Mouse (Mus musculus) liver, embryonic 11.5 days (tissue): ENCODE measurements around the gene Ttll12. TPM values are rescaled to one million over a fixed set of nuclear protein-coding genes. Genes with fewer than 3 reads are reported as not detected.

Source experiments
- ATAC-seq: fragments of 200-750 bp; cut with Nextera tagmentation; replicated peaks from 2 replicates; pipeline ENCODE4 v1.8.0; 2017; ENCODE audit warnings: moderate number of reproducible peaks, mild to moderate bottlenecking, moderate TSS enrichment, moderate library complexity; ENCODE audit not compliant: low FRiP score
- DNase-seq: peaks from one replicate; pipeline ENCODE4 v3.0.0-alpha.2; 2017; ENCODE audit warnings: low spot score
- H3K27ac ChIP-seq: fragments of 300-500 bp; sonication (generic); 2 replicates; pipeline ENCODE4 v1.5.1; 2014; ENCODE audit warnings: mild to moderate bottlenecking, low read depth, low read length, control low read depth
- H3K27me3 ChIP-seq: fragments of 300-500 bp; sonication (generic); replicated peaks from 2 replicates; pipeline ENCODE4 v1.6.1; 2014; ENCODE audit warnings: low read length, mixed read lengths; ENCODE audit not compliant: control insufficient read depth, insufficient read depth
- H3K36me3 ChIP-seq: fragments of 300-500 bp; sonication (generic); 2 replicates; pipeline ENCODE4 v1.6.1; 2014; ENCODE audit warnings: mild to moderate bottlenecking, low read length, moderate library complexity, mixed read lengths; ENCODE audit not compliant: control insufficient read depth, insufficient read depth
- H3K4me1 ChIP-seq: fragments of 300-500 bp; sonication (generic); replicated peaks from 2 replicates; pipeline ENCODE4 v1.6.1; 2014; ENCODE audit warnings: low read length, mixed read lengths; ENCODE audit not compliant: control insufficient read depth, insufficient read depth
- H3K4me2 ChIP-seq: fragments of 300-500 bp; sonication (generic); 2 replicates; pipeline ENCODE4 v1.6.1; 2014; ENCODE audit warnings: mild to moderate bottlenecking, control low read depth, moderate library complexity
- H3K4me3 ChIP-seq: fragments of 300-500 bp; sonication (generic); 2 replicates; pipeline ENCODE4 v1.5.1; 2014; ENCODE audit warnings: low read depth, low read length, control low read depth
- H3K9ac ChIP-seq: fragments of 300-500 bp; sonication (generic); 2 replicates; pipeline ENCODE4 v1.6.1; 2014; ENCODE audit warnings: low read depth, low read length, control low read depth
- H3K9me3 ChIP-seq: fragments of 300-500 bp; sonication (generic); 2 replicates; pipeline ENCODE4 v1.6.1; 2016; ENCODE audit warnings: low read length, inconsistent platforms, mixed read lengths; ENCODE audit not compliant: control insufficient read depth
- WGBS: fragments of 180-500 bp; shearing (Covaris S2); extraction: QIAGEN DNeasy Blood & Tissue Kit; methylation state at CpG from one replicate; pipeline ENCODE4 v1.1.7; 2014; 5-methylcytosine and 5-hydroxymethylcytosine counted together
- polyA plus RNA-seq: library from polyadenylated mRNA; unstranded; fragments of >200 nt; fragmentation: Nextera tagmentation; extraction: Ambion mirVana; gene quantifications from 2 replicates; pipeline ENCODE4 v1.2.1, GENCODE M21; 2014

Ttll12 gene
- polyA plus RNA-seq, 1 experiment from 2014 or later, result 81.4 TPM

DNA sequence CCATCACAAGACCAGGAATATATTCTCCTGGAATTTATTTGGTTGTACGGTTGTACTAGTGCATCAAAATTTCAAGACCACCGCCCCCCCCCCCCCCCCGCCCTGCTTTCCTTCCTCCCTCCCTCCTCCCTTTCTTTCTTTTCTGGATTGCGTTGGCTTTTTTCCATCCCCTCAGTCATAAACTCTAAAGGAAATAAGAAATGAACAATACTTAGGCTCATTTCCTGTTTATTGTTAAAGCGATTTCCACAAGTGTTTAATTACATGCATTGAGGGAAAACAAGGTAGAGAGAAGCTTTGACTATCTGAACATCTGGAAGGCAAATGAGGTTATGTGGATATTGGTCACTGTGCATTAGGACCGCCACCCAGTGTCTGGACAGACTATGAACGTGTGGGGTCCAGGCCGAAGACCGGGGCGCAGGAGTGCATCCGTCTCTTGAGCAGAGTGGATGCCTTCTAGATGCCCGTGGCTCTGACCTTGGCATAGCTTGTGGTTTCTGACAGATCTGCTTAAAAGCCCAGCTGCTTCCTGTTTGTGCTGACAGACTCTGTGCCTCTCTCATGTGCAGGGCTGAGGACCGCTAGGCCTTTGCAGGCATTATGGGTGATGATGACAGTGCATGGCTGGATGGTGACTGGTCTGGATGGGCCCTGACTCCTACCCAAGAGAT, 7.6 kb upstream of the Ttll12 start:
- no peak overlapping the region for H3K4me2 ChIP-seq
- H3K4me1 ChIP-seq, result peaks cover 27% of the 10 kb centered on the region
- ATAC-seq (no peak), DNase-seq (no peak)
- WGBS, result 76% methylated on average over 13 of the region's 13 CpGs
- 0 out of 2 replicates have a peak overlapping the region, but pooled peaks have one; percentile 49 for H3K27ac ChIP-seq
- H3K9ac ChIP-seq, result no peak overlapping the region
- H3K9me3 ChIP-seq, result no peaks in the 10 kb centered on the region
- H3K27me3 ChIP-seq, result no peaks in the 10 kb centered on the region
- H3K36me3 ChIP-seq, result no peaks in the 10 kb centered on the region
- H3K4me3 ChIP-seq, result no peak overlapping the region

DNA sequence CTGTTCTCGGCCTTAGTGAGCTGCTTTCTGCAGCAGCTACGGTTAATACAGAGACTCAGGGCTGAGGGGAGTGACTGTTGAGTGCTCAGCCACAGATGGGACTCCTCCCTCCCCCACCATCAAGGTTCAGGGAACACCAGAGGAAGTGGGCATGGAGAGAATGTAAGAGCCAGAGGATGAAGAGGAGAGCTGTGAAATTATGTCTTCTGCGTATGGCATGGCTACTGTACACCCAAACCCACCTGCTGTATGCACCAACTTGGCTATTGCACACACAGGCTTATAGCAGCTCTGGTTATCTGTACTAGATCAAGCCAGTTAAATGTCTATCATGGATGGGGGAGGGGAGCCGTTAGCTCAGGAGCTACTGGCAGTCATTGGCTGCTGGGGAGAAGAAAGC, 6.2 kb upstream of the Ttll12 start:
- DNase-seq (no peak), ATAC-seq (no peak; the same call in 1 of the 2 replicates)
- 53% methylated on average over 4 of the region's 4 CpGs for WGBS
- Histone ChIP-seq H3K27ac (no peak overlapping the region), H3K36me3 (no peaks in the 10 kb centered on the region), H3K4me3 (no peak overlapping the region), H3K9ac (peak overlapping the region; percentile 34; the same call in 1 of the 2 replicates), H3K27me3 (no peaks in the 10 kb centered on the region), H3K4me2 (peak overlapping the region; percentile 18; the same call in 1 of the 2 replicates), H3K4me1 (peaks cover 19% of the 10 kb centered on the region), H3K9me3 (no peaks in the 10 kb centered on the region)

- no peak overlapping the region for H3K4me2 ChIP-seq
- H3K27ac ChIP-seq, result no peak overlapping the region
- no peaks in the 10 kb centered on the region; the same call in 1 of the 2 replicates for H3K36me3 ChIP-seq
- no peaks in the 10 kb centered on the region for H3K27me3 ChIP-seq
- 83% methylated on average over 4 of the region's 4 CpGs for WGBS
- H3K4me3 ChIP-seq, result no peak overlapping the region
- peaks cover 31% of the 10 kb centered on the region for H3K4me1 ChIP-seq
- H3K9me3 ChIP-seq, result no peaks in the 10 kb centered on the region
- no peak overlapping the region for H3K9ac ChIP-seq
- ATAC-seq (no peak), DNase-seq (no peak)
Measured at GRCm38 (mm10) chr15:83596833-83597232, 1.9 kb upstream of the Ttll12 start.

DNA sequence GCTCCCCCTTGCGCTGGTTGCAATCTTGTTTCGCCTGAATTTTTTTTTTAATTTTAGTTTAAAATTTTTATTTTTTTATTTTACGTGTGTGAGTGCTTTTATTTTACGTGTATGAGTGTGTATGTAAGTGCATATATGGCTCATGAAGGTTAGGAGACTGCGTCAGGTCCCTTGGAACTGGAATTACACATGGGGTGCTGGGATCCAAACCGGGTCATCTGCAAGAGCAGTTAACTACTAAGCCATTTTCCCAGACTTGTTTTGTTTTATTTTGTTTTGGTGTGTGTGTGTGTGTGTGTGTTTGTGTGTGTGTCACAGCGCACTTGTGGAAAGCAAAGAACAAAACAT, 381 bp upstream of the Ttll12 start:
- Histone ChIP-seq H3K36me3 (peaks cover 5% of the 10 kb centered on the region; the same call in 1 of the 2 replicates), H3K27ac (peak overlapping the region; percentile 93), H3K27me3 (no peaks in the 10 kb centered on the region), H3K9me3 (no peaks in the 10 kb centered on the region), H3K9ac (peak overlapping the region; percentile 92), H3K4me2 (peak overlapping the region; percentile 93), H3K4me1 (peaks cover 34% of the 10 kb centered on the region), H3K4me3 (peak overlapping the region; percentile 90)
- WGBS, result 30% methylated on average over 7 of the region's 7 CpGs
- DNase-seq, result no peak
- no peak for ATAC-seq

GRCm38 (mm10) chr15:83593702-83594512, 1.1 kb downstream of the Ttll12 start:
- Histone ChIP-seq H3K9ac (peak overlapping the region; percentile 92), H3K9me3 (no peaks in the 10 kb centered on the region), H3K27me3 (no peaks in the 10 kb centered on the region), H3K36me3 (peaks cover 9% of the 10 kb centered on the region; the same call in 1 of the 2 replicates), H3K4me3 (peak overlapping the region; percentile 90), H3K4me1 (peaks cover 40% of the 10 kb centered on the region), H3K4me2 (peak overlapping the region; percentile 93), H3K27ac (peak overlapping the region; percentile 93)
- 9% methylated on average over 19 of the region's 19 CpGs for WGBS
- peak; percentile 70 for DNase-seq
- ATAC-seq, result peak; percentile 79

GRCm38 (mm10) chr15:83593189-83593585, 1.8 kb downstream of the Ttll12 start:
- H3K4me2 ChIP-seq, result peak overlapping the region; percentile 93
- ATAC-seq (no peak; the same call in 1 of the 2 replicates), DNase-seq (no peak)
- H3K36me3 ChIP-seq, result peaks cover 15% of the 10 kb centered on the region
- H3K27ac ChIP-seq, result peak overlapping the region; percentile 93
- no peaks in the 10 kb centered on the region for H3K9me3 ChIP-seq
- no peaks in the 10 kb centered on the region for H3K27me3 ChIP-seq
- H3K9ac ChIP-seq, result peak overlapping the region; percentile 92
- peak overlapping the region; percentile 90 for H3K4me3 ChIP-seq
- H3K4me1 ChIP-seq, result peaks cover 40% of the 10 kb centered on the region

GRCm38 (mm10) chr15:83592260-83593188, 2.4 kb downstream of the Ttll12 start:
- peaks cover 40% of the 10 kb centered on the region for H3K4me1 ChIP-seq
- DNase-seq (no peak), ATAC-seq (peak; percentile 78)
- H3K27ac ChIP-seq, result peak overlapping the region; percentile 93
- H3K4me2 ChIP-seq, result peak overlapping the region; percentile 93
- peak overlapping the region; percentile 90 for H3K4me3 ChIP-seq
- H3K9me3 ChIP-seq, result no peaks in the 10 kb centered on the region
- 31% methylated on average over 8 of the region's 8 CpGs for WGBS
- peaks cover 18% of the 10 kb centered on the region for H3K36me3 ChIP-seq
- H3K9ac ChIP-seq, result peak overlapping the region; percentile 92
- no peaks in the 10 kb centered on the region for H3K27me3 ChIP-seq

DNA sequence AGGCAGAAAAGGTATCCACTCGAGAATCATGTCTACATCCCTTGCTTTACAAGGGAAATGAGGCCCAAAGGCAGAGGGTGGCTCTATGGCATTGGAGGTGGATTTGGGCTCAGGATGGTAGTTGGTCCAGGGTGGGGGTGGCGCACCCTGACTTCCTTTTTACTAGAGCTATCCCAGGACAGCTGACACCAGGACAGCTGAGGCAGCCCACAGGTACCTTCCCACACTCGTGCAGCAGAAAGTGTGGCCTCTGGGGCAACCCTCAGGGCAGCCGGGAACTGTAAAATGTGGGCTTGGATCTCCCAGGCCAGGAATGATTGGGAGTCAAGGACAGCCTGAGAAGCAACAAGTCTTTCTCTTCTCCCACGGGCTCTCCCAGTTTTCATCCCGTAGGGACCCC, 3.2 kb downstream of the Ttll12 start:
- H3K27ac ChIP-seq, result peak overlapping the region; percentile 93
- no peak for ATAC-seq
- WGBS, result 60% methylated on average over 6 of the region's 6 CpGs
- H3K4me3 ChIP-seq, result peak overlapping the region; percentile 90
- no peaks in the 10 kb centered on the region for H3K27me3 ChIP-seq
- H3K4me2 ChIP-seq, result peak overlapping the region; percentile 93
- peaks cover 40% of the 10 kb centered on the region for H3K4me1 ChIP-seq
- peak overlapping the region; percentile 92 for H3K9ac ChIP-seq
- no peaks in the 10 kb centered on the region for H3K9me3 ChIP-seq
- H3K36me3 ChIP-seq, result peaks cover 26% of the 10 kb centered on the region
- no peak for DNase-seq
